In the genomic region with DNA sequence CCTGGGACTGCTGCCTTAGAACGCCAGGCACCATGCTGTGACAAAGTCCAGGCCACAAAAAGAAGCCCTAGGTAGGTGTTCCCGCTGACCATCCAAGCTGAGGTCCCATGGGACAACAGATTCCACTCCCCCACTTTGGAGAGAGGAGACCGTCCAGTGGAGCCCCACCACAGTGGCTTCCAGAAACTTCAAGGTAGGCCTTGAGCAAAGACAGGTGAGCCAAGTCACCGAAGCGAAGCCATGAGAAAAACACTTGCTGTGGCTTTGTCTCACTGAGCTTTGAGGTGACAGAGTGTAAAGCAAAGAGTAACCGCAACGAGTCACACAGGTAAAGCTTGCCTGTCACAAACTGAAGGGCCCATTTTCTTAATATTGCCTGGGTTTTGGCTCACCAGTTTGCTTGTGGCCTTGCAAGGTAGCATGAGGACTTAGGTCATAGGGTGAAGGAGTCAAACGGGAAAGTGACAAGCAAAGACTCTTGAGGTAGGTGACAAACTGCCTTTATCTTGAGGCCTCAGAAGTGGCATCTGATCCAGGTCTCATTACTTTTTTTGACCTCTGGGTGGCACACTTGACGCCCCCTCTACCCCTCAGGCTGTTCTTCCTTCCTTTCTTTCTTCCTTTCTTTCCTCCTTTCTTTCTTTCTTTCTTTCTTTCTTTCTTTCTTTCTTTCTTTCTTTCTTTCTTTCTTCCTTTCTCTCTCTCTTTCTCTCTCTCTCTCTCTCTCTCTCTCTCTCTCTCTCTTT, we compare ENCODE assay signal across 26 mouse cellular contexts.
DNase-seq lines count a peak whose midpoint lies in the region; ATAC-seq and TF ChIP-seq lines count a peak whose summit lies in the region.
"Had no signal": no experiment of that assay in that cellular context is flagged by ENCODE, and none has a peak within 500 bp of the region (broad histone marks: within the 10 kb centered on the region; RNA-seq: fewer than 3 reads in every experiment).

No protein-coding gene starts in this region.

- TF ChIP-seq CTCF in cerebellum, adult 2 months (IDR thresholded peaks at IDR 0.05; ENCODE audit: borderline replicate concordance, insufficient read depth, low read depth, low read length) = 0 out of 2 replicates have a peak, but pooled peaks have one; percentile 3
- TF ChIP-seq CTCF in kidney, postnatal 0 days (IDR thresholded peaks at IDR 0.05; ENCODE audit: low read depth) = peak; percentile 23; the same call in 1 of the 2 replicates
- TF ChIP-seq CTCF in Patski (IDR thresholded peaks at IDR 0.05) = peak; percentile 39
- TF ChIP-seq CTCF in stomach, postnatal 0 days (IDR thresholded peaks at IDR 0.05; ENCODE audit: low read depth) = 0 out of 2 replicates have a peak, but pooled peaks have one; percentile 20

- CTCF ChIA-PET in Patski (lab: Charles Lee) = interaction anchor here (0.7 to 1.8 kb wide), 2 partner anchors 82 to 92 kb away, joined by 3 to 4 read pairs; no protein-coding TSS in a partner anchor

- H3K27ac ChIP-seq in cerebellum, adult 2 months (ENCODE audit: insufficient read depth, low read length) = no peak overlapping the region
- H3K27ac ChIP-seq in kidney, postnatal 0 days = no peak overlapping the region
- H3K27ac ChIP-seq in stomach, postnatal 0 days (replicated peaks) = no peak overlapping the region
- H3K27ac ChIP-seq: forebrain, embryonic 15.5 days; hindbrain, embryonic 14.5 days; kidney, embryonic 15.5 days; limb, embryonic 12.5 days; liver, embryonic 12.5 days; neural tube, embryonic 13.5 days had no signal

- in situ Hi-C loops in Patski (cut with MboI; ENCODE audit: low pct_unique_long_range_greater_than_20kb) = no loop called here

- H3K4me2 ChIP-seq in kidney, postnatal 0 days (ENCODE audit: low read length) = no peak overlapping the region
- no peak overlapping the region for H3K4me2 ChIP-seq in stomach, postnatal 0 days (replicated peaks; ENCODE audit: low read depth)
- H3K4me2 ChIP-seq: forebrain, embryonic 15.5 days; hindbrain, embryonic 14.5 days; kidney, embryonic 15.5 days; limb, embryonic 12.5 days; liver, embryonic 12.5 days; neural tube, embryonic 13.5 days had no signal

- DNase-seq in cerebellum, adult 2 months = no peak
- no peak for DNase-seq in cerebellum, adult 9-11 months
- DNase-seq in kidney, postnatal 0 days (ENCODE audit: low spot score) = no peak
- no peak for DNase-seq in kidney, postnatal 36 days
- DNase-seq in Patski (ENCODE audit: low read depth, low spot score) = no peak
- no peak for DNase-seq in stomach, postnatal 0 days (ENCODE audit: low spot score)
- no peak for DNase-seq in thymus, adult 18-20 months
- DNase-seq: adrenal gland, postnatal 10 days; cerebellum, adult 18-20 months; cerebellum, postnatal 36 days; heart, postnatal 36 days; kidney, adult 11 months; lung, adult 2 months; lung, postnatal 36 days; retina, postnatal 1 day; right cerebral cortex, postnatal 25 days; spleen, adult 18-20 months; thymus, postnatal 4 days had no signal

- POLR2A ChIA-PET in Patski (lab: Charles Lee) = no interaction called here

- H3K9ac ChIP-seq in kidney, postnatal 0 days (ENCODE audit: low read depth, low read length) = no peak overlapping the region
- no peak overlapping the region for H3K9ac ChIP-seq in stomach, postnatal 0 days (ENCODE audit: low read length)
- H3K9ac ChIP-seq: forebrain, embryonic 15.5 days; hindbrain, embryonic 14.5 days; kidney, embryonic 15.5 days; limb, embryonic 12.5 days; liver, embryonic 12.5 days; neural tube, embryonic 13.5 days had no signal

- H3K4me1 ChIP-seq in cerebellum, adult 2 months (ENCODE audit: control insufficient read depth, insufficient read depth, low read length) = no peaks in the 10 kb centered on the region
- no peaks in the 10 kb centered on the region for H3K4me1 ChIP-seq in kidney, postnatal 0 days (replicated peaks; ENCODE audit: insufficient read depth, low read length)
- H3K4me1 ChIP-seq in stomach, postnatal 0 days (replicated peaks; ENCODE audit: control insufficient read depth, insufficient read depth) = no peaks in the 10 kb centered on the region
- H3K4me1 ChIP-seq: forebrain, embryonic 15.5 days; kidney, embryonic 15.5 days; limb, embryonic 12.5 days; liver, embryonic 12.5 days; neural tube, embryonic 13.5 days had no signal

- no peak overlapping the region for H3K4me3 ChIP-seq in cerebellum, adult 2 months (replicated peaks; ENCODE audit: insufficient read depth, low read depth, low read length)
- no peak overlapping the region for H3K4me3 ChIP-seq in kidney, postnatal 0 days (replicated peaks; ENCODE audit: low read depth, low read length)
- H3K4me3 ChIP-seq in stomach, postnatal 0 days (ENCODE audit: low read depth, low read length) = no peak overlapping the region
- H3K4me3 ChIP-seq: forebrain, embryonic 15.5 days; kidney, embryonic 15.5 days; limb, embryonic 12.5 days; liver, embryonic 12.5 days; myocyte; neural tube, embryonic 13.5 days had no signal

- ATAC-seq in kidney, postnatal 0 days (replicated peaks; ENCODE audit: low FRiP score, low read depth) = no peak
- ATAC-seq in Patski = no peak
- no peak for ATAC-seq in stomach, postnatal 0 days (ENCODE audit: low FRiP score, low TSS enrichment)
- ATAC-seq: forebrain, embryonic 15.5 days; liver, embryonic 12.5 days; midbrain, embryonic 16.5 days had no signal

- TF ChIP-seq POLR2A in cerebellum, adult 2 months (IDR thresholded peaks at IDR 0.05; ENCODE audit: borderline replicate concordance, insufficient read depth, low read length) = no peak

- whole genome bisulfite sequencing in cerebellum, adult 2 months = 78% methylated on average over 9 of the region's 9 CpGs
- WGBS in kidney, postnatal 0 days = 74% methylated on average over 9 of the region's 9 CpGs
- WGBS in stomach, postnatal 0 days = 68% methylated on average over 9 of the region's 9 CpGs

- no peaks in the 10 kb centered on the region for H3K9me3 ChIP-seq in kidney, postnatal 0 days (replicated peaks; ENCODE audit: low read length)
- no peaks in the 10 kb centered on the region for H3K9me3 ChIP-seq in stomach, postnatal 0 days (ENCODE audit: control insufficient read depth, low read length)
- H3K9me3 ChIP-seq: forebrain, embryonic 15.5 days; kidney, embryonic 15.5 days; limb, embryonic 12.5 days; liver, embryonic 12.5 days; neural tube, embryonic 13.5 days had no signal

- no peaks in the 10 kb centered on the region for H3K27me3 ChIP-seq in cerebellum, adult 2 months (ENCODE audit: control insufficient read depth, insufficient read depth, low read length)
- H3K27me3 ChIP-seq in kidney, postnatal 0 days (ENCODE audit: insufficient read depth, low read length) = no peaks in the 10 kb centered on the region
- H3K27me3 ChIP-seq in Patski = no peaks in the 10 kb centered on the region
- no peaks in the 10 kb centered on the region for H3K27me3 ChIP-seq in stomach, postnatal 0 days (ENCODE audit: control insufficient read depth, insufficient read depth, low read length)
- H3K27me3 ChIP-seq: forebrain, embryonic 15.5 days; kidney, embryonic 15.5 days; limb, embryonic 12.5 days; liver, embryonic 12.5 days; neural tube, embryonic 13.5 days had no signal

- TF ChIP-seq EP300 in stomach, postnatal 0 days (optimal IDR thresholded peaks at IDR 0.05) = no peak

- H3K36me3 ChIP-seq in kidney, postnatal 0 days (ENCODE audit: insufficient read depth, low read length) = no peaks in the 10 kb centered on the region
- H3K36me3 ChIP-seq in stomach, postnatal 0 days (ENCODE audit: control insufficient read depth, insufficient read depth, low read length) = no peaks in the 10 kb centered on the region
- H3K36me3 ChIP-seq: forebrain, embryonic 15.5 days; kidney, embryonic 15.5 days; liver, embryonic 12.5 days; neural tube, embryonic 13.5 days had no signal
